Mouse (Mus musculus) left cerebral cortex, postnatal 25 days (tissue): ENCODE data around the gene Slc10a4. TPM values are rescaled to one million over a fixed set of nuclear protein-coding genes. Genes with fewer than 3 reads are reported as not detected.
A peak's percentile ranks its signal among the peaks of the same experiment; 100 is the strongest.
"Not testable (repeated sequence)": the region's sequence is repeated elsewhere in the genome, so short reads cannot be mapped to it uniquely, and the experiment has no call there.

Source experiments
- DNase-seq, 2 experiments: peaks; one replicate each; pipeline ENCODE4 v3.0.0; 2022; ENCODE audit warnings: low spot score in 2 of 2, mixed read lengths in 1 of 2
- intact Hi-C: fragments of 180-260 bp; cut with DNase I; formaldehyde crosslinking; loops from one replicate; pipeline ENCODE4 v1.15.1; 2025
- total RNA-seq, 2 experiments: library from RNA; stranded (reverse); gene quantifications; 2 replicates each; pipeline ENCODE4 v1.2.3; 2021

Gene Slc10a4
- total RNA-seq, 2 experiments from 2014 or later = 0.98 to 4.0 TPM

DNA sequence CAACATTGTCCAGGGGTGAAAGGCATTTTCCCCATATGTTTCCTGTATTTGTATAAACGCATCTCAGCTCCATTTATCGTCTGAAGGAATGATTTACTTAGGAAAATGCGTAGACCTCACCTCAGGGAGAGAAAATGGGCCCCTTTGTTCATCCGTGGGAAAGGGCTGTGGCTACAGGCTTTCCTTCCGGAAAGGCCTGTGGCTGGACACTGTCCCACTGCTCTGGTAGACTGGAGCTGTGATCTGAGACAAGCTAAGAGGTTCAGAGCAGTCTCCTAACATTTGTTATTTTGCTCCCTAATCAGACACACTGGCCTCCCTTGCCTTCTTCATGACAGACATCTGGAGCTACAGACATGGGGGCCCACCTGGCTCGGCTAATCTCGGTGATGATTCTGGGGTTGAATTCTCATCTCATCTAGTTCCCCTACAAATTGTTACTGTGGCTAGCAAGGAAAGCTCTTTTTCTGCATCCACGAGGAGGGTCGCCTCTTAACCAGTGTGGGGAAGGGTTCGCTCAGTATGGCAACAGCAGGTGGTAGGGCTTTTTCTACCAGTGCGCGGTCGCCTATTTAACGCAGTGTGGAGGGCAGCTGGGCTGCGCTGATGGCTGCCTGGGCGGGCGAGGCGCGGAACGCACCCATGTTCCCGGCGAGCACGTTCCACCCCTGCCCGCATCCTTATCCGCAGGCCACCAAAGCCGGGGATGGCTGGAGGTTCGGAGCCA is 6.4 kb downstream of the Slc10a4 start:
- DNase-seq, intact Hi-C loops: not testable (repeated sequence)

DNA sequence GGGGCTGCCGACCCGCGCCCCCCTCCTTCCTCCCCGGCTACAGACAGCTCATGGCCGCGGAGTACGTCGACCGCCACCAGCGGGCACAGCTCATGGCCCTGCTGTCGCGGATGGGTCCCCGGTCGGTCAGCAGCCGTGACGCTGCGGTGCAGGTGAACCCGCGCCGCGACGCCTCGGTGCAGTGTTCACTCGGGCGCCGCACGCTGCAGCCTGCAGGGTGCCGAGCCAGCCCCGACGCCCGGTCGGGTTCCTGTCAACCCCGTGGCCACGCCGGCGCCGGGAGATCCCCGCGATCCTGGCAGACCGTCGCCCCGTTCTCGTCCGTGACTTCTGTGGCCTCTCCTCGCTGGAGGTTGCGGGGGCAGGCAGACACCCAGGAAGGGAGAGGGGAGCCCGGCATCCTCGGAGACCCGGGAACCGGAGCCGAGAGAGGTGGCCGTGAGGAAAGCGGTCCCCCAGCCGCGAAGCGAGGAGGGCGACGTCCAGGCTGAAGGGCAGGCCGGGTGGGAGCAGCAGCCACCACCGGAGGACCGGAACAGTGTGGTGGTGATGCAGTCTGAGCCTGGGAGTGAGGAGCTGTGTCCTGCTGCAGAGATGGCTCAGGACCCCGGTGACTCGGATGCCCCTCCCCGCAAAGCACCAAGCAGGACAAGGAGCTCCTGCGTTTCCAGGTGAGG is 7.1 kb downstream of the Slc10a4 start:
- DNase-seq = not testable (repeated sequence)

DNA sequence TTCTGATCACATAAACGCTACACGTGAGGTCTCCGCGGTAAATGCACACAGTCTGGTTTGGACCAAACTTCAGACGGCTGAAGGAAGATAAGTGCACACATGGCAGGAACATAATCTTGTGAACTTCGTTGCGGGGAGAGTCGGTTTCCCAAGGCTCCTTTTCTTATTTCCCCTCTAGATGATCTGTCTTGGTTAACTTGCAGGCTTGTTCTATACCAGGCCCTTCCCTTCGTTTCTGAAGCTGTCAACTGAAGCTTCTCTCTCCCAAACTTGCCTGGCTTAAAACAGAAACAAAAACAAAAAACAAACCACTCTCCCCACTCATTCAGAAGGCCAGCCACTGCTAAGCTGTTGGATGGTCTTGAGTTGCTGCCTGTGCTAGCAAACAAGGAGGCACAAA is 8.1 kb downstream of the Slc10a4 start:
- intact Hi-C loops = loop anchor here (5.0 kb wide), 1 partner anchor 437 kb away; no protein-coding TSS in a partner anchor
- DNase-seq = no peak

More for the DNA sequence above, 7.1 kb downstream of the Slc10a4 start:
- intact Hi-C loops = not testable (repeated sequence)

DNA sequence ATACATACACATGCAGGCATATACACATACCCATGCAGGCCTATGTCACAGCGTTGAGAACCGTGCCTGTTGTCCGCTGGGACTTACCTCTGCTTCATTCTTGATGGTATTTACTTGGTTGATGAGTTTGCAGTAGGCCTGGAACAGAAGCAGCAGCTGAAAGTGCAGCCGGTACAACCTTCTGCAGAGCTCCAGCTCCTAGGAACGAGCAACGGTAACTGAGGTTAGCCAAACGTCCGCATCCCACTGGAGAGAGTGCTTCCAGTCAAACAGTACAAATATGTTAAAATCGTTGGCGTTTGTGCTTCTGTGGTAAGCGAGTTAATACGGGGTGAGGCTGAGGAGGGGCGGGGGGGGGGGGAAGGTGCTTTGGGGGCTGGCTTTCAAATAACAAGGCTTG is 17.1 kb downstream of the Slc10a4 start:
- no peak for DNase-seq
- intact Hi-C loops = no loop called here

DNA sequence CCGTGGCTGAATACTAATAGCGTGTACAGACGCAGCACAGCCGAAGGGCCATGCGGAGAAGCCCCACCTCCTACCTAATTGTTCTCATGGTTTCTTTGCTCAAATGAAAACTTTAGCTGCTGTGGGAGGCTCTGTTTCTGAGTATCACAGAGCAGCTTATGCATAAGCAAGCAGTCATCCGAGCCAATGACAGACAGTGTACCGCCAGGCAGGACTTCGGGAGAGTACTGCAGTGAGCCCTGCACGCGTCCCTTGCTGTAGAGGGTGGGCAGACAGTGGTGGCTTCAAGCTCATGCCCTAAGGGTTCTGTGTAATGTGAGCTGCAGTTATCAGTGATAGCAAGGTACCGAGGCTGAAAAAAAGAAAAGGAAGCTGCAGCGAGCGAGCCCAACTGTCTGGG is 22.0 kb downstream of the Slc10a4 start:
- DNase-seq = no peak
- intact Hi-C loops = no loop called here

DNA sequence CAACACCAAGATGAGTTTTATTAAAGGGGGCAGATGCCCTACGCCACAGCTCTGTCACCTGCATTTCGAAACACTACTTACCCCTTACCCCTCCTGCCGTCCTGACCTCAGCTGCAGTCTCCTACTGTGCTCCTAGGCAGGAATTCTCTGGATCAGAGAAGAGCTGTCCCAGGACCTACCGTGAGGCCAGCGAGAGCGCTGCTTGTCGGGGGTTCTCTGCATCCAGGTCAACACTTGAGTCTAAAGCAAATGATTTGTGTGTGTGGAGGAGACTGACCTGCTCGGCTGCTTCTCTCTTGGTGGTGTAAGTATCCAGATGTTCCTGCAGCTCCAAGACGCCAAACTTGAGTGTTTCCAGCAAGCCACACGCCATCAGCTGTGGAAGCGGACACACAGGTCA is 25.8 kb downstream of the Slc10a4 start:
- intact Hi-C loops = no loop called here
- no peak for DNase-seq

DNA sequence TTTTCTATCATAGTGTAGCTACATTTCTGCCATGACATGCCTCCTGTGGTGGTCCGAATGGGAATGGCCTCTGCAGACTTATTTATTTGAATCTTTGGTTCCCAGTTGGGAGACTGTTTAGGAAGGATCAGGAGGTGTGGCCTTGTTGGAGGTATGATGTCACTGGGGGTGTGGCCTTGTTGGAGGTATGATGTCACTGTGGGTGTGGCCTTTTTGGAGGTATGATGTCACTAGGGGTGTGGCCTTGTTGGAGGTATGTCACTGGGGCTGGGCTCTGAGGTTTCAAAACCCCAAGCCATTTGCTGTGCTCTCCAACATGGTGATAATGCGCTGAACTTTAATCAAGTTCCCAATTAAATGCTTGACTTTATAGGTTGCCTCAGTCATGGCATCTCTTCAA is 37.4 kb downstream of the Slc10a4 start:
- DNase-seq = no peak
- intact Hi-C loops = no loop called here

DNA sequence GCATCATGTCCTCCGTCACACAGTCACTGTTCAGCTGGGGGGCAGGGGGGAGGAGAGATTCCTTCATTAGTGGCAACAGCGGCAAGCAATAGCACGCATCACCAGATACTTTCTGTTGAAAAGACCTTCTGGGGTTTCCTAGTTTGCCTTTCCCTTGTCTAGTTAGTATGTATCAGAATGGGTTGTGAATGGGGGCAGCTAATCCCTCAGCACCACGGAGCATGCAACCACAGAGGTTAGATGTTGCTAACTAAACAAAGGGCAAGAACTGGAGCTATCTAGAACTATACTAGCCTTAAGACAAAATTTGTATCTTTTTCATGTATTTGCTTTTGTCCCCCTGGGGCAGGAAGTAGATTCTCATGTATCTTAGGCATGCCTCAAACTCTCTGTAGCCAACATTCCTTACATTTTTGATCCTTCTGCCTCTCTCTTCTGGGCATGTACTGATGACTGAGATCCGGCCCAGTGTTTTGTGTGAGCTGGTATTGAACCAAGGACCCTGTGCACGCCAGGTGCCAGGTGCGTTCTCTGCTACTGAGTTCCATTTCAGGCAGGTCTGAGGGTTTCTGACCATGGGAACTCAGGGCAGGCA is 41.1 kb downstream of the Slc10a4 start:
- DNase-seq = no peak
- intact Hi-C loops = no loop called here

DNA sequence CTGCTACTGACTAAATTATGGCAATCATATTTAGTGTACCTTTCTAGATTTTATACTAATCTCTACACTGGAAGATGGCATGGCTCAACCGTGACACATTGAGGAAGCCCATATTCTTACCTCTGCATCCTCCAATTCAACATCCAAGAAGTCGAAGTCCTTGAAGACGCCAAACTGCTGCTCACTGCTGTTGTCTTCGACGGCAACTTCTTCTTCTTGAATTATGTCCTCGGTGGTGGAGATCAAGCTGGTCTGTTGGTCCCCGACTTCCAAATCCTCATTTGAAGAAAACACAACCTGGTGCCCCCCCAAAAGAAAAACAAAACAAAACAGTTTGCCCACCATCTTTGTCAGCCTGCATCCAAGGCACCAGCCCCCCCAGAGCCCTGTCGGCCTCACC is 47.2 kb downstream of the Slc10a4 start:
- DNase-seq = no peak
- intact Hi-C loops = no loop called here

DNA sequence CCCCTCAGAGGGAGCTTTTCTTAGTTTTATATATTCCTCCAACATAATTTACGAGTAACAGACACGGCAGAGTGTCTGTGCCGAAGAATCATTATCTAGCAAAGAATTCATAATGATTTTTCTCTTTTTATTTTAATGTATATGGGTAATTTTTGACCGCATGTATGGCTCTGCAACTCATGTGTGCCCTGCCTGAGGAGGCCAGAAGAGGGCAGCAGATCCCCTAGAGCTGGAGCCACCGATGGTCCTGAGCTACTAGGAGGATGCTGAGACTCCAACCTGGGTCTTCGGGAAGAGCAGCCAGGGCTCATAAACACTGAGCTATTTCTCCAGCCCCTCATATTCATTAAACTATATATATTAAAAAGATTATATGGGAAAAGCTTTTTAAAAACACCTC is 49.8 kb downstream of the Slc10a4 start:
- intact Hi-C loops = no loop called here
- no peak for DNase-seq

DNA sequence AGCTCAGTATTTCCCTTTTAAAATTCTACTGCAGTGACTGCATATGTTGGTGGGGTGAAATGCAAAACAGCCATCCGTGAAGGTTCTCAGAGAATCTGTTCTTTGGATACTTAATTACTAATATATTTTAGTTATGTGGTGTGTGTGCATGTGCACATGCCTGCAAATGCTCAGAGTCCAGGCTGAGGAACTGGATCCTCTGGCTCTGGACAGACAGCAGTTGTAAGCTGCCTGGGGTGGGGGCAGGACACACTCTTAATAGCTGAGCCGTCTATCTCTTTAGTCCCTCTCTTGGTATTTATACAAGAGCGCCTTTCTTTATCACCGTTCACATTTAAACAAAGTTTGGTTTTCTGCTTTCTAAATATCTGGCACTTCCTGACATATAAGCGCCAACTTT is 50.3 kb downstream of the Slc10a4 start:
- DNase-seq = no peak
- intact Hi-C loops = no loop called here

DNA sequence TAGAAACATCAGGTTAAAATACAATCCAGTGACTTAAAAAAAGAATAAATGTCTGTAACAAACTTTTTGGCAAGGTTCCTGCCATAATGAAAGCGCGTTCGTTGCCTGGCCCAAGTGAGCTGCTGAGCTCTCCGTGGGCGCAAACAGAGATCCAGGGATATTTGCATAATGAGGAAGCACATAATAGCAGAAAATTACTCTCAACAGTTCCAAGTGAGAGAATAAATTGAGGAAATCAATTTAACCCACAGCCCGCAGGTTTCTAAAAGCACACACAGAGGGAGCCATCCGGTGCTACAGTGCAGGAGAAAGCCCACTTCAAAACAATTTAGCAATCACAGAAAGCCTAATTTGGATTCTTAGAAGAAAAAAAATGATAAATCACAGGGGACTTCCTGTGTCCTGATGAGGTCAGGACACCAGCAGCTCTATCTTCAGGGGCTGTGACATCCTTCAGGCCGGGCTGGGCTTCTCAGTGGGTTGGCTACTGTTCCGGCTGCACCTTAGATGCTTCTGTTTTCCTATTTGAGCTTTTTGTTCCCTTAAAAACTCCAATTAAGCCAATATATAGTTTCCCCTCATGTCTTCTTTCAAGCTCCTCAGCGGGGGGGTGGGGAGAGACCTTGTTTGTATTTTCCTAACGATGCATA is 54.9 kb downstream of the Slc10a4 start:
- intact Hi-C loops = no loop called here
- peak; percentile 14 to 53 for DNase-seq

Other genes starting within 250 kb of the Slc10a4 start
- gene Tec, start 138.4 kb upstream of the Slc10a4 start, total RNA-seq = 1 to 10 TPM; 3.0 to 3.7 TPM
- 10 to 100 TPM; 21.2 to 21.5 TPM for gene Slain2, start 92.6 kb upstream of the Slc10a4 start, total RNA-seq
- not detected for gene Gm10135, start 32.2 kb upstream of the Slc10a4 start, total RNA-seq
- gene Fryl, start 249.7 kb downstream of the Slc10a4 start, total RNA-seq = 10 to 100 TPM; 45.8 to 56.7 TPM